Mouse (Mus musculus): ENCODE results near the gene Gm765. TPM values are rescaled to one million over a fixed set of nuclear protein-coding genes. Genes with fewer than 3 reads are reported as not detected.

Gene Gm765
- polyA plus RNA-seq, 1 experiment from 2014 or later: 0.05 TPM

DNA sequence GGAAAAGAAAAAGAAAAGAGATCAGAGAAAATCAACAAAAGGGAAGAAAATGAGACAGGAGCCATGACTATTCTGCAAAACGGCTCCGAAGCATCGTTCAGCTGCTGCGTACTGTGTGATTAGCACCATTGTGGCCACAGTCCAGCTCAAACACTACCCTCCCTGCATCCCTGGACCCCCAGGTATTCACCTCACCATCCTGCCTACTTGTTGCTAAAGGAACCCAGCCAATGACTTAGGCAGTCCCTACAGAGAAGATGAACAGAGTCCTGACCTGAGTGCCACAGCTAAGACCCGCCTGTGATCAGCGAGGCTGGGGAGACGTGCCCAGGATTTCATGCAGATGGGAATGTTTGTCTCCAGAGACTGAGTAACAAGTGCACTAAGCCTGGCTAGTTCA is 35.4 kb downstream of the Gm765 start:
- no peak for ATAC-seq (ENCODE audit: low FRiP score)
- WGBS: 65% methylated on average over 7 of the region's 7 CpGs

GRCm38 (mm10) chr6:98292064-98292463 is 50.5 kb downstream of the Gm765 start:
- Histone ChIP-seq H3K9ac (ENCODE audit: low read length) (no peak overlapping the region), H3K4me3 (ENCODE audit: low read depth, low read length) (no peak overlapping the region), H3K4me2 (no peak overlapping the region), H3K9me3 (ENCODE audit: control insufficient read depth, low read length) (no peaks in the 10 kb centered on the region), H3K4me1 (ENCODE audit: control insufficient read depth, insufficient read depth, low read length) (no peaks in the 10 kb centered on the region), H3K27me3 (ENCODE audit: control insufficient read depth, insufficient read depth, low read length) (no peaks in the 10 kb centered on the region), H3K36me3 (ENCODE audit: control insufficient read depth, insufficient read depth, low read length) (no peaks in the 10 kb centered on the region), H3K27ac (ENCODE audit: low read depth, low read length) (no peak overlapping the region)
- 84% methylated on average over 5 of the region's 5 CpGs for WGBS
- DNase-seq (ENCODE audit: low spot score, missing footprints): no peak
- no peak for ATAC-seq (ENCODE audit: low FRiP score)

More for the DNA sequence above, 35.4 kb downstream of the Gm765 start:
- Histone ChIP-seq H3K4me2 (no peak overlapping the region), H3K9ac (ENCODE audit: low read length) (no peak overlapping the region), H3K36me3 (ENCODE audit: control insufficient read depth, insufficient read depth, low read length) (no peaks in the 10 kb centered on the region), H3K4me1 (ENCODE audit: control insufficient read depth, insufficient read depth, low read length) (no peaks in the 10 kb centered on the region), H3K4me3 (ENCODE audit: low read depth, low read length) (no peak overlapping the region), H3K27me3 (ENCODE audit: control insufficient read depth, insufficient read depth, low read length) (no peaks in the 10 kb centered on the region), H3K27ac (ENCODE audit: low read depth, low read length) (no peak overlapping the region), H3K9me3 (ENCODE audit: control insufficient read depth, low read length) (no peaks in the 10 kb centered on the region)
- DNase-seq (ENCODE audit: low spot score, missing footprints): no peak

DNA sequence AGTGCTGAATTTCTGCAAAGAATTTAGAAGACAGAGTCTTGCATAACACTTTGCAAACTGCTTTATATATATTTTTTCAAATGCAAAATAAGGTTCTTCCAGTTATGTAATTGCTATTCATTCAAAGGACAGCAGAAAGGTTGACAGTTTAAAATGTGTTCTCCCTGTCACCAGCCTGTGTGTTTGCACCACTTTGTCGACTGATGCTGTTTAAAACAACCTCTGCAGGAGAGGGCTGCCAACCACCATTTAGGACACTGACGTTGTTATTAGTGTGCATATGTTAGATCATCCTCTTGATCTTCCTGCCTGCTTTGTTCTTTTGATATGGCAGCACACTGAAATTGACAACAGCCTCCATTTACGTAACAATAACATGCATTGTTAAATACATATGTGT is 54.2 kb downstream of the Gm765 start:
- Histone ChIP-seq H3K36me3 (ENCODE audit: control insufficient read depth, insufficient read depth, low read length) (no peaks in the 10 kb centered on the region), H3K4me2 (no peak overlapping the region), H3K27me3 (ENCODE audit: control insufficient read depth, insufficient read depth, low read length) (no peaks in the 10 kb centered on the region), H3K4me1 (ENCODE audit: control insufficient read depth, insufficient read depth, low read length) (no peaks in the 10 kb centered on the region), H3K9ac (ENCODE audit: low read length) (no peak overlapping the region), H3K4me3 (ENCODE audit: low read depth, low read length) (no peak overlapping the region), H3K27ac (ENCODE audit: low read depth, low read length) (no peak overlapping the region), H3K9me3 (ENCODE audit: control insufficient read depth, low read length) (no peaks in the 10 kb centered on the region)
- DNase-seq (ENCODE audit: low spot score, missing footprints) (no peak), ATAC-seq (ENCODE audit: low FRiP score) (no peak)
- WGBS: 38% methylated on average over 3 of the region's 3 CpGs

DNA sequence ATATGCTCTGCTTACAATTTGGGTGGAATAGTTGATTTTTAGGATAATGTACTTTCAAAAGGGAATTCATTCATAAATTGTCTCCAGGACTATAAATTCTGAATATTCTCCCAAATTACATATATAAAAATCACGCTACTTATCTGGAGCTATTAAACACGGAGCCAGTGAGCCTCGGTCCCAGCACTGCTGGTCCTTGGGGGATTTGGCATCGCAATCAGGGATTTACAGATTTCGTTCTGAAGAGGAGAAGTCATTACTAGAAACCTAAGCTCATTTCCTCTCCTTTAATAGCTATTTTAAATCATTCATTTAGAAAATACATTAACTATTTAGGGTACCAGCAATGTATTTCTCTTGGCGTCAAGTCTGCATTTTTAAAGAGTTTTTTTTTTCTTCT is 55.0 kb downstream of the Gm765 start:
- H3K4me3 ChIP-seq (ENCODE audit: low read depth, low read length): no peak overlapping the region
- H3K36me3 ChIP-seq (ENCODE audit: control insufficient read depth, insufficient read depth, low read length): no peaks in the 10 kb centered on the region
- ATAC-seq (ENCODE audit: low FRiP score): no peak
- H3K4me1 ChIP-seq (ENCODE audit: control insufficient read depth, insufficient read depth, low read length): no peaks in the 10 kb centered on the region
- no peak overlapping the region for H3K4me2 ChIP-seq
- H3K27me3 ChIP-seq (ENCODE audit: control insufficient read depth, insufficient read depth, low read length): no peaks in the 10 kb centered on the region
- no peak overlapping the region for H3K27ac ChIP-seq (ENCODE audit: low read depth, low read length)
- DNase-seq (ENCODE audit: low spot score, missing footprints): no peak
- H3K9me3 ChIP-seq (ENCODE audit: control insufficient read depth, low read length): no peaks in the 10 kb centered on the region
- WGBS: 79% methylated on average over 6 of the region's 6 CpGs
- no peak overlapping the region for H3K9ac ChIP-seq (ENCODE audit: low read length)

- H3K27me3 ChIP-seq (ENCODE audit: control insufficient read depth, insufficient read depth, low read length): no peaks in the 10 kb centered on the region
- no peaks in the 10 kb centered on the region for H3K9me3 ChIP-seq (ENCODE audit: control insufficient read depth, low read length)
- no peak for DNase-seq (ENCODE audit: low spot score, missing footprints)
- ATAC-seq (ENCODE audit: low FRiP score): no peak
- no peak overlapping the region for H3K4me2 ChIP-seq
- no peak overlapping the region for H3K4me3 ChIP-seq (ENCODE audit: low read depth, low read length)
- 86% methylated on average over 2 of the region's 2 CpGs for WGBS
- no peak overlapping the region for H3K27ac ChIP-seq (ENCODE audit: low read depth, low read length)
- H3K36me3 ChIP-seq (ENCODE audit: control insufficient read depth, insufficient read depth, low read length): no peaks in the 10 kb centered on the region
- H3K4me1 ChIP-seq (ENCODE audit: control insufficient read depth, insufficient read depth, low read length): no peaks in the 10 kb centered on the region
- no peak overlapping the region for H3K9ac ChIP-seq (ENCODE audit: low read length)
These were observed 57.4 kb downstream of the Gm765 start for GRCm38 (mm10) chr6:98285190-98285589.

DNA sequence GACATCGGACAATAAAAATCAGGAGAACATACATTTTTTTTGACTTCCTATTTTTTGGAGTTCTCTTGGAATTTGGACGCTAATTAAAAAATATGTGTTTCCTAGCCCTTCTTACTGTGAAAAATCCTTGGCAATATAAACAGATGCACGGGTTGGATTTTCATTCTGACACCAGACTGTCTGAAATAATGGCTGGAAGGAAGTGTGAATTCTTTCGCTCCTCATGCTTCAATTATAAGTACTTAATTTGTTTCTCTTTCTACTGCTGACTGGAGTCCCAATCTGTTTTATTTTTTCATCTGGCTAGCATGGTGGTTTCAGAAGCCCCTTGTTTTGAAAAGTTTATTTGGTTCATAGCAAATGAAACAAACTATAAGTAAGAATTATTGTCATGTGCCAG is 59.8 kb downstream of the Gm765 start:
- no peaks in the 10 kb centered on the region for H3K9me3 ChIP-seq (ENCODE audit: control insufficient read depth, low read length)
- no peak for ATAC-seq (ENCODE audit: low FRiP score)

DNA sequence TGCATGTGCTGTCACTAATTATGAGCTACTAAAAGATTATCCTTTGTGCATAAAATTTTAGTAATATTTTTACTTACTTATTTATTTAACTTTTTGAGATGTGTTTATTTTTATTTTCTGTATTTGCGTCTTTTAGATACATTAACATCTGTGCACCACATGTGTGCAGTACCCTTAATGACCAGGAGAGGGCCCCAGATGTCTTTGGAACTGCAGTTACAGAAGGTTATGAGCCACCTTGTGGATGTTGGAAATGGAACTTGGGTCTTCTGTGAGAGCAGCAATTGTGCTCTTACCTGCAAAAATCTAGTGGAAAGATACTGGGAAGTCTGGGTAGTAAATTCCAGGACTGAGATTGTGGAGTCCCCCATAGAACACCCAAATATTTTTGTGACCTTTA is 71.0 kb downstream of the Gm765 start:
- H3K36me3 ChIP-seq (ENCODE audit: control insufficient read depth, insufficient read depth, low read length): no peaks in the 10 kb centered on the region
- H3K9ac ChIP-seq (ENCODE audit: low read length): no peak overlapping the region
- H3K4me3 ChIP-seq (ENCODE audit: low read depth, low read length): no peak overlapping the region
- DNase-seq (ENCODE audit: low spot score, missing footprints): peak; percentile 91
- H3K4me1 ChIP-seq (ENCODE audit: control insufficient read depth, insufficient read depth, low read length): no peaks in the 10 kb centered on the region
- H3K4me2 ChIP-seq: no peak overlapping the region
- no peaks in the 10 kb centered on the region for H3K9me3 ChIP-seq (ENCODE audit: control insufficient read depth, low read length)
- no peak for ATAC-seq (ENCODE audit: low FRiP score)
- no peak overlapping the region for H3K27ac ChIP-seq (ENCODE audit: low read depth, low read length)
- no peaks in the 10 kb centered on the region for H3K27me3 ChIP-seq (ENCODE audit: control insufficient read depth, insufficient read depth, low read length)
- 75% methylated on average over 1 of the region's 1 CpGs for WGBS

More for the DNA sequence above, 59.8 kb downstream of the Gm765 start:
- Histone ChIP-seq H3K27ac (ENCODE audit: low read depth, low read length) (no peak overlapping the region), H3K27me3 (ENCODE audit: control insufficient read depth, insufficient read depth, low read length) (no peaks in the 10 kb centered on the region), H3K4me3 (ENCODE audit: low read depth, low read length) (no peak overlapping the region), H3K4me1 (ENCODE audit: control insufficient read depth, insufficient read depth, low read length) (no peaks in the 10 kb centered on the region), H3K9ac (ENCODE audit: low read length) (no peak overlapping the region), H3K36me3 (ENCODE audit: control insufficient read depth, insufficient read depth, low read length) (no peaks in the 10 kb centered on the region), H3K4me2 (no peak overlapping the region)
- WGBS: 88% methylated on average over 4 of the region's 4 CpGs
- no peak for DNase-seq (ENCODE audit: low spot score, missing footprints)

GRCm38 (mm10) chr6:98262961-98263360 is 79.6 kb downstream of the Gm765 start:
- Histone ChIP-seq H3K9ac (ENCODE audit: low read length) (no peak overlapping the region), H3K27ac (ENCODE audit: low read depth, low read length) (no peak overlapping the region), H3K27me3 (ENCODE audit: control insufficient read depth, insufficient read depth, low read length) (no peaks in the 10 kb centered on the region), H3K9me3 (ENCODE audit: control insufficient read depth, low read length) (peaks cover 3% of the 10 kb centered on the region; the same call in 1 of the 2 replicates), H3K4me2 (no peak overlapping the region), H3K4me3 (ENCODE audit: low read depth, low read length) (no peak overlapping the region), H3K36me3 (ENCODE audit: control insufficient read depth, insufficient read depth, low read length) (no peaks in the 10 kb centered on the region), H3K4me1 (ENCODE audit: control insufficient read depth, insufficient read depth, low read length) (no peaks in the 10 kb centered on the region)
- WGBS: 64% methylated on average over 2 of the region's 2 CpGs
- no peak for ATAC-seq (ENCODE audit: low FRiP score)
- DNase-seq (ENCODE audit: low spot score, missing footprints): no peak

- H3K27me3 ChIP-seq (ENCODE audit: control insufficient read depth, insufficient read depth, low read length): no peaks in the 10 kb centered on the region
- no peak overlapping the region for H3K4me2 ChIP-seq
- peaks cover 3% of the 10 kb centered on the region; the same call in 1 of the 2 replicates for H3K9me3 ChIP-seq (ENCODE audit: control insufficient read depth, low read length)
- no peak overlapping the region for H3K4me3 ChIP-seq (ENCODE audit: low read depth, low read length)
- no peaks in the 10 kb centered on the region for H3K36me3 ChIP-seq (ENCODE audit: control insufficient read depth, insufficient read depth, low read length)
- no peak overlapping the region for H3K27ac ChIP-seq (ENCODE audit: low read depth, low read length)
- no peaks in the 10 kb centered on the region for H3K4me1 ChIP-seq (ENCODE audit: control insufficient read depth, insufficient read depth, low read length)
- WGBS: 50% methylated on average over 2 of the region's 2 CpGs
- DNase-seq (ENCODE audit: low spot score, missing footprints) (no peak), ATAC-seq (ENCODE audit: low FRiP score) (no peak)
- H3K9ac ChIP-seq (ENCODE audit: low read length): no peak overlapping the region
These were observed 83.5 kb downstream of the Gm765 start for GRCm38 (mm10) chr6:98259016-98259415.

DNA sequence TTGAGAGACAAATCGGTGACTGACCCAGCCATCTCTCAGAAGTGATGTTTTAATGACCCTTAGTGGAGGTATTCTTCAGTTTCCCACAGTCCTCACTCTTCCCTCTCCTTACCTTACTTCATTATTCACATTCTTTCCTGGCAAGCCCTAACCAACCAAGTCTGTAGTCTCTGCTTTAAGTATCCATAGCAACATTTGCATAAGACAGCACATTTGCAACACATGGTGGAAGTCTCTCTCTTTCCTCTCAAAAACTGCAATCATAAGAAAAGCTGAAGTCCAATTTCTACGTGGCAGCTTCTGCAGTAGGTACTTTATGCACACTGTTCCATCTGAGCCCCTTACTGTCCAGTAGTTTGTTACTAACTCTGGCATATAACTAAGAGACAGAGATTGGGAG is 96.1 kb downstream of the Gm765 start:
- Histone ChIP-seq H3K9ac (ENCODE audit: low read length) (no peak overlapping the region), H3K4me3 (ENCODE audit: low read depth, low read length) (no peak overlapping the region), H3K36me3 (ENCODE audit: control insufficient read depth, insufficient read depth, low read length) (no peaks in the 10 kb centered on the region), H3K27me3 (ENCODE audit: control insufficient read depth, insufficient read depth, low read length) (no peaks in the 10 kb centered on the region), H3K9me3 (ENCODE audit: control insufficient read depth, low read length) (no peaks in the 10 kb centered on the region), H3K27ac (ENCODE audit: low read depth, low read length) (no peak overlapping the region), H3K4me1 (ENCODE audit: control insufficient read depth, insufficient read depth, low read length) (no peaks in the 10 kb centered on the region), H3K4me2 (no peak overlapping the region)
- ATAC-seq (ENCODE audit: low FRiP score) (no peak), DNase-seq (ENCODE audit: low spot score, missing footprints) (no peak)
- WGBS: 93% methylated on average over 2 of the region's 2 CpGs
